Mouse (Mus musculus) olfactory bulb, adult 2 months (tissue): Measurements from ENCODE around the gene Wwc2.

Source experiments
- CTCF ChIP-seq: fragments of 200-500 bp; IDR thresholded peaks from 2 replicates; pipeline ENCODE4 v1.5.1; 2012; ENCODE audit warnings: low read depth, mild to moderate bottlenecking, low read length, moderate library complexity; ENCODE audit not compliant: insufficient read depth
- POLR2A ChIP-seq: fragments of 200-500 bp; IDR thresholded peaks from 2 replicates; pipeline ENCODE4 v1.6.1; 2012; ENCODE audit warnings: mild to moderate bottlenecking, low read depth, low read length, moderate library complexity; ENCODE audit not compliant: insufficient read depth

DNA sequence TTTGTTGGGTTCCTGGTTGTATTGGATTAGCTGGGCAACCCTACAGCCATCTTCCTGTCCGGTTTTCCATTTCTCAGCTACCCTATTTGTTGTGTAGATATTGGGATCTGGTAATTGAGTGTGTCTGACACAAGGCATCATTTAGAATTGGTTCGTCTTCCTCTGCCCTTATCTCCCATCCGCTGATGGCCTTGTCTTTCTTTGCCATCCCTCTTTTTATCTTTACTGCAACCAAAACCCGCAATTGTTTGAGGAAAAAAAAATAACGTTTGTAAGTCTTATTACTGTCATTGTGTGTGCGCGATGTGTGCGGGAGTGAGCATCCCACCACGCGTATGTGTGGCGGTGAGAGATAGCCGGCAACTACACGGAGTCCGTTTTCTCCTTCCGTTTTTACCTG lies 18.7 kb upstream of the Wwc2 start:
- TF ChIP-seq CTCF (no peak), POLR2A (no peak)
